Mouse (Mus musculus): ENCODE measurements around the gene Atp5j.
A peak's percentile ranks its signal among the peaks of the same experiment; 100 is the strongest.

Gene Atp5j

GRCm38 (mm10) chr16:84835441-84835822 is at the start of gene Atp5j:
TSS of gene Atp5j (minus strand) at chr16:84835625.
- DNase-seq = peak; percentile 84

- DNase-seq = no peak
Measured at GRCm38 (mm10) chr16:84884572-84884971, 49.1 kb upstream of the Atp5j start.

GRCm38 (mm10) chr16:84881754-84882321 is 46.4 kb upstream of the Atp5j start:
- DNase-seq = no peak

GRCm38 (mm10) chr16:84881168-84881567 is 45.7 kb upstream of the Atp5j start:
- no peak for DNase-seq

GRCm38 (mm10) chr16:84879146-84879545 is 43.7 kb upstream of the Atp5j start:
- DNase-seq = peak; percentile 81

GRCm38 (mm10) chr16:84876082-84876481 is 40.7 kb upstream of the Atp5j start:
- DNase-seq = no peak

- DNase-seq = no peak
Measured at GRCm38 (mm10) chr16:84875718-84876035, 40.3 kb upstream of the Atp5j start.

GRCm38 (mm10) chr16:84875012-84875717 is 39.7 kb upstream of the Atp5j start:
- DNase-seq = no peak

GRCm38 (mm10) chr16:84873805-84874204 is 38.4 kb upstream of the Atp5j start:
- DNase-seq = no peak

GRCm38 (mm10) chr16:84864656-84865055 is 29.2 kb upstream of the Atp5j start:
- no peak for DNase-seq

- DNase-seq = no peak
Measured at GRCm38 (mm10) chr16:84853492-84853891, 18.1 kb upstream of the Atp5j start.

- DNase-seq = no peak
Measured at GRCm38 (mm10) chr16:84838576-84838975, 3.2 kb upstream of the Atp5j start.

- peak; percentile 56 for DNase-seq
Measured at GRCm38 (mm10) chr16:84835823-84836743, 658 bp upstream of the Atp5j start.

- peak; percentile 91 for DNase-seq
Measured at GRCm38 (mm10) chr16:84834745-84835440, 532 bp downstream of the Atp5j start, which contains the start of gene Gabpa. TSS of gene Gabpa (plus strand) at chr16:84834925.

GRCm38 (mm10) chr16:84834344-84834743 is 1.1 kb downstream of the Atp5j start:
- DNase-seq = no peak

GRCm38 (mm10) chr16:84832736-84833135 is 2.7 kb downstream of the Atp5j start:
- no peak for DNase-seq

GRCm38 (mm10) chr16:84831696-84832095 is 3.7 kb downstream of the Atp5j start:
- no peak for DNase-seq

- DNase-seq = no peak
Measured at GRCm38 (mm10) chr16:84825009-84825408, 10.4 kb downstream of the Atp5j start.

- DNase-seq = peak; percentile 39
Measured at GRCm38 (mm10) chr16:84817423-84817822, 18.0 kb downstream of the Atp5j start.

GRCm38 (mm10) chr16:84814511-84814910 is 20.9 kb downstream of the Atp5j start:
- no peak for DNase-seq

- no peak for DNase-seq
Measured at GRCm38 (mm10) chr16:84813852-84814251, 21.6 kb downstream of the Atp5j start.

- DNase-seq = no peak
Measured at GRCm38 (mm10) chr16:84810254-84810653, 25.2 kb downstream of the Atp5j start.

- DNase-seq = no peak
Measured at GRCm38 (mm10) chr16:84807874-84808273, 27.6 kb downstream of the Atp5j start.
